Mouse (Mus musculus) neural tube, embryonic 13.5 days (tissue): ENCODE results near the gene Galnt16. TPM values are rescaled to one million over a fixed set of nuclear protein-coding genes. Genes with fewer than 3 reads are reported as not detected.

Source experiments
- ATAC-seq: fragments of 200-750 bp; cut with Nextera tagmentation; 2 replicates; pipeline ENCODE4 v1.8.0; 2017; ENCODE audit warnings: low read depth, mild to moderate bottlenecking, moderate TSS enrichment, moderate library complexity
- H3K27ac ChIP-seq: fragments of 300-500 bp; sonication (generic); replicated peaks from 2 replicates; pipeline ENCODE4 v1.5.1; 2015; ENCODE audit warnings: moderate library complexity, mild to moderate bottlenecking, inconsistent platforms
- H3K27me3 ChIP-seq: fragments of 300-500 bp; sonication (generic); 2 replicates; pipeline ENCODE4 v1.6.1; 2015; ENCODE audit warnings: mild to moderate bottlenecking, inconsistent platforms
- H3K36me3 ChIP-seq: fragments of 300-500 bp; sonication (generic); 2 replicates; pipeline ENCODE4 v1.6.1; 2015; ENCODE audit warnings: mild to moderate bottlenecking, inconsistent platforms
- H3K4me1 ChIP-seq: fragments of 300-500 bp; sonication (generic); replicated peaks from 2 replicates; pipeline ENCODE4 v1.6.1; 2015; ENCODE audit warnings: inconsistent platforms
- H3K4me2 ChIP-seq: fragments of 300-500 bp; sonication (generic); 2 replicates; pipeline ENCODE4 v1.6.1; 2015; ENCODE audit warnings: inconsistent platforms, mild to moderate bottlenecking, moderate library complexity
- H3K4me3 ChIP-seq: fragments of 300-500 bp; sonication (generic); 2 replicates; pipeline ENCODE4 v1.5.1; 2015; ENCODE audit warnings: mild to moderate bottlenecking, inconsistent platforms
- H3K9ac ChIP-seq: fragments of 300-500 bp; sonication (generic); 2 replicates; pipeline ENCODE4 v1.6.1; 2015; ENCODE audit warnings: moderate library complexity, mild to moderate bottlenecking, inconsistent platforms
- H3K9me3 ChIP-seq: fragments of 300-500 bp; sonication (generic); 2 replicates; pipeline ENCODE4 v1.6.1; 2016; ENCODE audit warnings: inconsistent platforms
- WGBS: fragments of 180-500 bp; shearing (Covaris S2); methylation state at CpG from one replicate; pipeline ENCODE4 v1.1.7; 2015; 5-methylcytosine and 5-hydroxymethylcytosine counted together
- polyA plus RNA-seq: library from polyadenylated mRNA; unstranded; fragments of >200 nt; fragmentation: Nextera tagmentation; extraction: Ambion mirVana; gene quantifications from 2 replicates; pipeline ENCODE4 v1.2.1, GENCODE M21; 2015

The Galnt16 gene
- polyA plus RNA-seq, 1 experiment from 2014 or later: 27.9 TPM

GRCm38 (mm10) chr12:80602432-80602831 lies 84.4 kb downstream of the Galnt16 start:
- WGBS: 96% methylated on average over 5 of the region's 5 CpGs
- Histone ChIP-seq H3K4me2 (no peak overlapping the region), H3K9me3 (no peaks in the 10 kb centered on the region), H3K4me3 (no peak overlapping the region), H3K36me3 (peaks cover 24% of the 10 kb centered on the region), H3K27ac (no peak overlapping the region), H3K27me3 (no peaks in the 10 kb centered on the region), H3K9ac (no peak overlapping the region), H3K4me1 (peaks cover 15% of the 10 kb centered on the region)
- no peak for ATAC-seq

GRCm38 (mm10) chr12:80603566-80603965 lies 85.5 kb downstream of the Galnt16 start:
- Histone ChIP-seq H3K4me1 (peaks cover 9% of the 10 kb centered on the region; the same call in 1 of the 2 replicates), H3K4me3 (no peak overlapping the region), H3K36me3 (peaks cover 17% of the 10 kb centered on the region), H3K9ac (no peak overlapping the region), H3K4me2 (no peak overlapping the region), H3K27ac (no peak overlapping the region), H3K27me3 (no peaks in the 10 kb centered on the region), H3K9me3 (no peaks in the 10 kb centered on the region)
- no peak for ATAC-seq
- WGBS: 66% methylated on average over 4 of the region's 4 CpGs

GRCm38 (mm10) chr12:80604218-80604617 lies 86.1 kb downstream of the Galnt16 start:
- H3K27me3 ChIP-seq: no peaks in the 10 kb centered on the region
- peaks cover 17% of the 10 kb centered on the region for H3K36me3 ChIP-seq
- no peak overlapping the region for H3K4me2 ChIP-seq
- no peaks in the 10 kb centered on the region for H3K9me3 ChIP-seq
- H3K9ac ChIP-seq: no peak overlapping the region
- H3K4me3 ChIP-seq: no peak overlapping the region
- no peak for ATAC-seq
- WGBS: 83% methylated on average over 2 of the region's 2 CpGs
- H3K27ac ChIP-seq: no peak overlapping the region
- peaks cover 5% of the 10 kb centered on the region; the same call in 1 of the 2 replicates for H3K4me1 ChIP-seq

GRCm38 (mm10) chr12:80608576-80608975 lies 90.5 kb downstream of the Galnt16 start:
- no peak for ATAC-seq
- WGBS: 88% methylated on average over 1 of the region's 1 CpGs

GRCm38 (mm10) chr12:80609928-80610327 lies 91.9 kb downstream of the Galnt16 start:
- Histone ChIP-seq H3K36me3 (0 out of 2 replicates have a peak, but pooled peaks cover 4% of the 10 kb centered on the region), H3K4me3 (no peak overlapping the region), H3K4me2 (no peak overlapping the region), H3K27ac (no peak overlapping the region), H3K9me3 (no peaks in the 10 kb centered on the region), H3K4me1 (0 out of 2 replicates have a peak, but pooled peaks cover 4% of the 10 kb centered on the region), H3K27me3 (no peaks in the 10 kb centered on the region), H3K9ac (no peak overlapping the region)
- 89% methylated on average over 3 of the region's 3 CpGs for WGBS
- no peak for ATAC-seq

More at GRCm38 (mm10) chr12:80608576-80608975, 90.5 kb downstream of the Galnt16 start:
- Histone ChIP-seq H3K4me3 (no peak overlapping the region), H3K9ac (no peak overlapping the region), H3K9me3 (no peaks in the 10 kb centered on the region), H3K4me1 (0 out of 2 replicates have a peak, but pooled peaks cover 8% of the 10 kb centered on the region), H3K36me3 (0 out of 2 replicates have a peak, but pooled peaks cover 4% of the 10 kb centered on the region), H3K27ac (no peak overlapping the region), H3K4me2 (no peak overlapping the region), H3K27me3 (no peaks in the 10 kb centered on the region)

- no peak overlapping the region for H3K27ac ChIP-seq
- 53% methylated on average over 9 of the region's 9 CpGs for WGBS
- H3K4me2 ChIP-seq: no peak overlapping the region
- no peaks in the 10 kb centered on the region for H3K9me3 ChIP-seq
- 0 out of 2 replicates have a peak, but pooled peaks cover 4% of the 10 kb centered on the region for H3K4me1 ChIP-seq
- H3K36me3 ChIP-seq: no peaks in the 10 kb centered on the region
- no peaks in the 10 kb centered on the region for H3K27me3 ChIP-seq
- H3K9ac ChIP-seq: no peak overlapping the region
- no peak overlapping the region for H3K4me3 ChIP-seq
- ATAC-seq: no peak
Measured at GRCm38 (mm10) chr12:80612113-80612791, 94.2 kb downstream of the Galnt16 start.

- H3K27me3 ChIP-seq: no peaks in the 10 kb centered on the region
- H3K4me3 ChIP-seq: no peak overlapping the region
- 37% methylated on average over 7 of the region's 7 CpGs for WGBS
- no peak for ATAC-seq
- H3K9ac ChIP-seq: no peak overlapping the region
- H3K36me3 ChIP-seq: no peaks in the 10 kb centered on the region
- H3K9me3 ChIP-seq: no peaks in the 10 kb centered on the region
- H3K27ac ChIP-seq: no peak overlapping the region
- 0 out of 2 replicates have a peak, but pooled peaks cover 4% of the 10 kb centered on the region for H3K4me1 ChIP-seq
- H3K4me2 ChIP-seq: no peak overlapping the region
Measured at GRCm38 (mm10) chr12:80615371-80616257, 97.5 kb downstream of the Galnt16 start.

- H3K4me2 ChIP-seq: no peak overlapping the region
- H3K27me3 ChIP-seq: no peaks in the 10 kb centered on the region
- H3K9ac ChIP-seq: no peak overlapping the region
- ATAC-seq: no peak
- no peaks in the 10 kb centered on the region for H3K9me3 ChIP-seq
- WGBS: 76% methylated on average over 5 of the region's 5 CpGs
- no peaks in the 10 kb centered on the region for H3K4me1 ChIP-seq
- no peak overlapping the region for H3K27ac ChIP-seq
- no peaks in the 10 kb centered on the region for H3K36me3 ChIP-seq
- H3K4me3 ChIP-seq: no peak overlapping the region
Measured at GRCm38 (mm10) chr12:80620501-80620900, 102.4 kb downstream of the Galnt16 start.

- Histone ChIP-seq H3K27me3 (no peaks in the 10 kb centered on the region), H3K4me1 (no peaks in the 10 kb centered on the region), H3K9me3 (no peaks in the 10 kb centered on the region), H3K4me2 (no peak overlapping the region), H3K27ac (no peak overlapping the region), H3K36me3 (peaks cover 55% of the 10 kb centered on the region), H3K4me3 (no peak overlapping the region), H3K9ac (no peak overlapping the region)
- 90% methylated on average over 5 of the region's 5 CpGs for WGBS
- no peak for ATAC-seq
Measured at GRCm38 (mm10) chr12:80631790-80632189, 113.7 kb downstream of the Galnt16 start.

- peak overlapping the region; percentile 96 for H3K4me3 ChIP-seq
- peak; percentile 83 for ATAC-seq
- peaks cover 42% of the 10 kb centered on the region for H3K36me3 ChIP-seq
- WGBS: 3% methylated on average over 47 of the region's 48 CpGs
- peak overlapping the region; percentile 97 for H3K9ac ChIP-seq
- H3K4me2 ChIP-seq: peak overlapping the region; percentile 97
- peaks cover 48% of the 10 kb centered on the region for H3K4me1 ChIP-seq
- H3K27me3 ChIP-seq: no peaks in the 10 kb centered on the region
- peak overlapping the region; percentile 91 for H3K27ac ChIP-seq
- no peaks in the 10 kb centered on the region for H3K9me3 ChIP-seq
Measured at GRCm38 (mm10) chr12:80642725-80643692, 124.9 kb downstream of the Galnt16 start.

- Histone ChIP-seq H3K9me3 (no peaks in the 10 kb centered on the region), H3K4me3 (peak within 1 kb of the TSS; percentile 96), H3K27me3 (no peaks in the 10 kb centered on the region), H3K9ac (peak within 1 kb of the TSS; percentile 97), H3K36me3 (peaks cover 41% of the 10 kb centered on the region), H3K4me1 (peaks cover 53% of the 10 kb centered on the region), H3K27ac (peak within 1 kb of the TSS; percentile 91), H3K4me2 (peak within 1 kb of the TSS; percentile 97)
- peak; percentile 98 for ATAC-seq
- WGBS: under 1% methylated on average over 50 of the region's 50 CpGs
Measured at GRCm38 (mm10) chr12:80643693-80644505, 125.8 kb downstream of the Galnt16 start, which contains the start of the genes Slc39a9 and Erh. TSS of gene Slc39a9 (plus strand) at chr12:80643883. TSS of gene Erh (minus strand) at chr12:80644341.
